Mouse (Mus musculus) liver, embryonic 14.5 days (tissue): Measurements from ENCODE around the gene Usp5. TPM values are rescaled to one million over a fixed set of nuclear protein-coding genes. Genes with fewer than 3 reads are reported as not detected.

Experiments used
- ATAC-seq: fragments of 200-750 bp; cut with Nextera tagmentation; 2 replicates; pipeline ENCODE4 v1.8.0; 2017; ENCODE audit warnings: moderate number of reproducible peaks, mild to moderate bottlenecking, moderate library complexity; ENCODE audit not compliant: insufficient read depth
- DNase-seq, 3 experiments: peaks; one replicate each; pipeline ENCODE4 v3.0.0-alpha.2; 2012 to 2013; ENCODE audit warnings: low read depth in 3 of 3, low spot score in 3 of 3
- H3K27ac ChIP-seq: fragments of 300-500 bp; sonication (generic); 2 replicates; pipeline ENCODE4 v1.5.1; 2014; ENCODE audit warnings: moderate library complexity, mild to moderate bottlenecking, control low read depth, inconsistent platforms
- H3K27me3 ChIP-seq: fragments of 300-500 bp; sonication (generic); 2 replicates; pipeline ENCODE4 v1.6.1; 2014; ENCODE audit warnings: mild to moderate bottlenecking, low read length, moderate library complexity; ENCODE audit not compliant: control insufficient read depth, insufficient read depth
- H3K36me3 ChIP-seq: fragments of 300-500 bp; sonication (generic); replicated peaks from 2 replicates; pipeline ENCODE4 v1.6.1; 2014; ENCODE audit warnings: low read depth; ENCODE audit not compliant: control insufficient read depth, insufficient read depth
- H3K4me1 ChIP-seq, 2 experiments: fragments of 200-500 bp in 1 of 2; fragments of 300-500 bp in 1 of 2; sonication (generic) in 1 of 2; replicated peaks; 2 replicates each; pipeline ENCODE4 v1.6.1; 2012 to 2014; ENCODE audit warnings: antibody characterized with exemption in 1 of 2, inconsistent platforms in 1 of 2, low read length in 1 of 2; ENCODE audit not compliant: control insufficient read depth in 2 of 2, insufficient read depth in 2 of 2
- H3K4me2 ChIP-seq: fragments of 300-500 bp; sonication (generic); 2 replicates; pipeline ENCODE4 v1.6.1; 2014; ENCODE audit warnings: low read depth, mild to moderate bottlenecking, control low read depth, moderate library complexity
- H3K4me3 ChIP-seq, 2 experiments: fragments of 200-500 bp in 1 of 2; fragments of 300-500 bp in 1 of 2; sonication (generic) in 1 of 2; 2 replicates each; pipeline ENCODE4 v1.5.1; 2012 to 2014; ENCODE audit warnings: low read depth in 2 of 2, low read length in 2 of 2, mild to moderate bottlenecking in 2 of 2, control low read depth in 1 of 2, inconsistent platforms in 1 of 2, moderate library complexity in 1 of 2; ENCODE audit not compliant: insufficient read depth in 1 of 2
- H3K9ac ChIP-seq: fragments of 300-500 bp; sonication (generic); replicated peaks from 2 replicates; pipeline ENCODE4 v1.6.1; 2014; ENCODE audit warnings: mild to moderate bottlenecking, control low read depth, moderate library complexity
- H3K9me3 ChIP-seq: fragments of 300-500 bp; sonication (generic); 2 replicates; pipeline ENCODE4 v1.6.1; 2016; ENCODE audit warnings: low read length, mixed read lengths; ENCODE audit not compliant: control insufficient read depth
- CTCF ChIP-seq: IDR thresholded peaks from 2 replicates; pipeline ENCODE4 v1.5.1; 2016; ENCODE audit warnings: antibody characterized with exemption, low read depth, control low read depth
- EP300 ChIP-seq: IDR thresholded peaks from 2 replicates; pipeline ENCODE4 v1.6.1; 2016; ENCODE audit warnings: antibody characterized with exemption, low read depth
- WGBS: fragments of 180-500 bp; shearing (Covaris S2); extraction: QIAGEN DNeasy Blood & Tissue Kit; methylation state at CpG from one replicate; pipeline ENCODE4 v1.1.7; 2014; ENCODE audit not compliant: insufficient replicate concordance; 5-methylcytosine and 5-hydroxymethylcytosine counted together
- polyA plus RNA-seq, 2 experiments: library from polyadenylated mRNA; depleted of rRNA in 1 of 2; stranded (reverse) in 1 of 2; unstranded in 1 of 2; fragments of >200 nt; fragmentation: Nextera tagmentation in 1 of 2; extraction: Ambion mirVana in 1 of 2; gene quantifications; 2 replicates each; pipeline versions ENCODE4 v1.2.1 to v1.2.3; 2012 to 2014

Gene Usp5
- polyA plus RNA-seq, 2 experiments: 27.6 to 38.0 TPM

DNA sequence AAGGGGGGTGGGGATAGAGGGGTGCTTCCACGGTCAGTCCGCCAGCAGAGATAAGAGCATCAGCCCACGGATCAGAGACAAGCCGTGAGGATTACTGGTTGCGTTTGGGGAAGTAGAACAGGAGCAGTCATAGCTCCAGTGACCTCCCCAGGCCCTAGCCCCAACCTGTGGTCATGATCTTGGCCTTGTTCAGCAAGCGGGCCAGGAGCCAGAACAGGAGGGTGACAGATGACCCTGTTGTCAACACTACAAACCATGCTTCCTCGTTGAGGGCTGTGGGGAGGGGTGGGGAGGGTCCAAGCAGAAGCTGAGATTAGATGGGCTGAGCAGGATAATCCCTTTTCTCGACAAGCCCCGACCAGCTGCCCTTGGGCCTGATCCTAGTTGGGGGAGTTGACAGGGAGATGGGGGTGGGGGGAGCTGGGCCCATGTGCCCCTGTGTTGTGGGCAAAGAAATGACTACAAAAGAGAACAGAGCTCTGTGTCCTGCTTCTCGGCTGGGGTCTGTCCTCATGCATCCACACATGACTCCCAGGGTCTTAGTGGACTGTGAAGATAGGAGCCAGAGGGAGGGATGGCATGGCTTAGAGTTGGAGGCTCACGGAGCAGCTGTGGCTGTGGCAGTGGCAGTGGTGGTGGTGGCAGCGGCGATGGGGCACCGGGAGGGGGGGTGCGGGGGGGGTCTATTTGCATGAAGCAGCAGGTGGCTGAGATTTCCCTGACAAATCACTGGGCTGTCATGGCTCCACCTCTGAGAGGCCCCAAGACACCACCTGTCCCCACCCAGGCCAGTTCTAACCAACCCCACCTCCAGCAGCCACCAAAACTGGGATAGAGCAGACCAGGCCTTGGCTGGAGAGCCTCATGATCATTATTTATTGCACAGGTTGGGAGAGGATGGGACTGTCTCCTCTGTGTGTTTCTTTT, 11.2 kb upstream of the Usp5 start, which contains the start of gene Gnb3:
TSS of gene Gnb3 (minus strand) at position 35 of the 927 bp plus-strand sequence.
- DNase-seq (no peak), ATAC-seq (no peak)
- Histone ChIP-seq H3K27ac (no peak within 1 kb of the TSS), H3K4me3 (no peak within 1 kb of the TSS), H3K36me3 (no peaks in the 10 kb centered on the region), H3K27me3 (no peaks in the 10 kb centered on the region), H3K4me2 (no peak within 1 kb of the TSS), H3K9me3 (no peaks in the 10 kb centered on the region), H3K9ac (no peak within 1 kb of the TSS), H3K4me1 (no peaks in the 10 kb centered on the region; a peak in 1 of 4 replicates)
- TF ChIP-seq CTCF: no peak
- no peak for TF ChIP-seq EP300
- WGBS: 21% methylated on average over 15 of the region's 15 CpGs

- Histone ChIP-seq H3K4me2 (no peak overlapping the region), H3K4me1 (no peaks in the 10 kb centered on the region; a peak in 1 of 4 replicates), H3K27ac (no peak overlapping the region), H3K9ac (no peak overlapping the region), H3K9me3 (no peaks in the 10 kb centered on the region), H3K27me3 (no peaks in the 10 kb centered on the region), H3K4me3 (no peak overlapping the region), H3K36me3 (peaks cover under 1% of the 10 kb centered on the region)
- DNase-seq: no peak
- ATAC-seq: no peak
- 14% methylated on average over 8 of the region's 8 CpGs for WGBS
- TF ChIP-seq CTCF (no peak), EP300 (no peak)
Measured at GRCm38 (mm10) chr6:124839805-124840204, 10.5 kb upstream of the Usp5 start.

DNA sequence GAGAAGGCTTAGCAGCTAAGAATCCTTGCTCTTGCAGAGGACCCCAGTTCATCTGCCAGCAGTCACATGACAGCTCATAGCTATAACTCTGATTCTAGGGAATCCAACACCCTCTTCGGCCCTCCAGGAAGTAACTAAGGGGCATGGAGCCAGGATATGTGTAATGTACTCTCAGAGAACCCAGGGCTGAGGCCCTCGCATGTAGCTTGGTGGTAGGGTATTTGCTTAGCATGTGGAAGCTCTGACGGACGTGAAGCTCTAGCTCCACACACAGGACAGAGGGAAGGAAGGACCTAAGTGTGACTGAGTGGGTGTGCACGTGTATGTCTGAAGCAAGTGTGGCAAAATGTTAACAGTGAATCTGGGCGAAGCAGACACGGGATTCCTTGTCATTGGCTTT, 7.1 kb upstream of the Usp5 start:
- DNase-seq: no peak
- Histone ChIP-seq H3K27ac (no peak overlapping the region), H3K9me3 (no peaks in the 10 kb centered on the region), H3K4me3 (no peak overlapping the region), H3K36me3 (peaks cover 34% of the 10 kb centered on the region), H3K27me3 (no peaks in the 10 kb centered on the region), H3K4me1 (peaks cover 0 to 1% of the 10 kb centered on the region in 2 experiments; a peak in 1 of 4 replicates), H3K9ac (no peak overlapping the region), H3K4me2 (no peak overlapping the region)
- no peak for TF ChIP-seq CTCF
- no peak for TF ChIP-seq EP300
- WGBS: 74% methylated on average over 7 of the region's 7 CpGs
- ATAC-seq: no peak

DNA sequence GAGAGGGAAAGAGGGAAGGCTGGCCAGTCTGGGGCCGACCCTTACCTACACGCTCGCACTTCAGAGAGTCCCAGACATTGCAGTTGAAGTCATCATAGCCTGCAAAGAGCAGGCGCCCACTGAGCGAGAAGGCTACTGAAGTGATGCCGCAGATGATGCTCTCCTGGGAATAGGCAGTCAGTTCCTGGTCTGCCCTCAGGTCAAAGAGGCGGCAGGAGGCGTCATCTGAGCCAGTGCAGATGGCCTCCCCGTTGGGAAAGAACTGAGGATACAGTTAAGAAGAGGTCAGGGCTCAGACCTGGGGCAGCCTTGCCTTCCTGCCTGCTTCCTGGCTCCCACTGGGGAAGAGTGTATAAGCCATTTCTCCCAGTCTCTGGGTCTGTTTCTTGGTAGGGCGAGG, 6.2 kb upstream of the Usp5 start:
- no peak overlapping the region for H3K9ac ChIP-seq
- H3K9me3 ChIP-seq: no peaks in the 10 kb centered on the region
- no peak for ATAC-seq

GRCm38 (mm10) chr6:124834512-124835081, 5.3 kb upstream of the Usp5 start:
- peaks cover 2 to 4% of the 10 kb centered on the region in 2 experiments; a peak in 3 of 4 replicates for H3K4me1 ChIP-seq
- DNase-seq (no peak), ATAC-seq (no peak)
- no peak overlapping the region for H3K27ac ChIP-seq
- H3K36me3 ChIP-seq: peaks cover 37% of the 10 kb centered on the region
- TF ChIP-seq CTCF: no peak
- TF ChIP-seq EP300: no peak
- 72% methylated on average over 6 of the region's 6 CpGs for WGBS
- no peak overlapping the region for H3K9ac ChIP-seq
- H3K27me3 ChIP-seq: no peaks in the 10 kb centered on the region
- H3K9me3 ChIP-seq: no peaks in the 10 kb centered on the region
- H3K4me2 ChIP-seq: no peak overlapping the region
- no peak overlapping the region for H3K4me3 ChIP-seq

More for the DNA sequence above, 6.2 kb upstream of the Usp5 start:
- 90% methylated on average over 10 of the region's 10 CpGs for WGBS
- Histone ChIP-seq H3K36me3 (peaks cover 37% of the 10 kb centered on the region), H3K4me2 (no peak overlapping the region), H3K4me1 (peaks cover 2 to 4% of the 10 kb centered on the region in 2 experiments; a peak in 3 of 4 replicates), H3K27me3 (no peaks in the 10 kb centered on the region), H3K4me3 (no peak overlapping the region), H3K27ac (no peak overlapping the region)
- DNase-seq: no peak
- TF ChIP-seq EP300 (no peak), CTCF (no peak)
